Mouse (Mus musculus) megakaryocyte-erythroid progenitor cell, adult 5-6 weeks (primary cell): ENCODE results near the gene Arfgef2. TPM values are rescaled to one million over a fixed set of nuclear protein-coding genes. Genes with fewer than 3 reads are reported as not detected.

Experiments
- ATAC-seq: replicated peaks from 2 replicates; pipeline ENCODE4 v1.8.0; 2016; ENCODE audit warnings: mild to moderate bottlenecking, inconsistent platforms; ENCODE audit not compliant: severe bottlenecking, poor library complexity, low FRiP score, low TSS enrichment
- total RNA-seq, 2 experiments: library from RNA; stranded (forward) in 1 of 2; stranded (reverse) in 1 of 2; fragments of 200-1000, 215-1000 nt in 1 of 2; fragments of >200 nt in 1 of 2; fragmentation: Nextera tagmentation in 1 of 2; gene quantifications; 2 replicates each; pipeline ENCODE4 v1.2.3; 2014 to 2017

Gene Arfgef2
- total RNA-seq, 2 experiments from 2014 or later: 20.2 to 21.0 TPM

DNA sequence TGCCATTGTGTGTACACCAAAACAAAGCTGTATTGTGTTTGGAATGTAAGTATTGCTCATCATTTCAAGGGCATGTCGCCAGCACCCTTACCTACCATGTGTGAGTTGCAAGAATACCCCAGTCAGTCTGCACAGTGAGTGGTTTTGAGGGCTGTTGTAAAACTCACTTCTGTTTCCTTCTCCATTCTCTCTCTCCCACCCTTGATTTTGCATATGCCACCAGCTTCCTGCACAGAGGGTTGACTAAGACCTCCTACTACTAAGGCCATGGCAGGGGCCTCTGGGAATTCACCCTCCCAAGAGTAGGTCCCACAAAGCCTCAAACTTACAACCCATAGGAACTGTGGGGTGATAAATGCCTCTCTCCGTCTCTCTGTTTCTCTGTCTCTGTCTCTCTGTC lies 4.0 kb upstream of the Arfgef2 start:
- ATAC-seq: no peak

GRCm38 (mm10) chr2:166803298-166803697 lies 2.1 kb upstream of the Arfgef2 start:
- no peak for ATAC-seq

- ATAC-seq: peak; percentile 50
Measured at GRCm38 (mm10) chr2:166806173-166806705, 851 bp downstream of the Arfgef2 start.

GRCm38 (mm10) chr2:166806813-166807212 lies 1.4 kb downstream of the Arfgef2 start:
- no peak for ATAC-seq

- no peak for ATAC-seq
Measured at GRCm38 (mm10) chr2:166809499-166809898, 4.1 kb downstream of the Arfgef2 start.

- no peak for ATAC-seq
Measured at GRCm38 (mm10) chr2:166810821-166811220, 5.4 kb downstream of the Arfgef2 start.

- 0 out of 2 replicates have a peak, but pooled peaks have one; percentile 10 for ATAC-seq
Measured at GRCm38 (mm10) chr2:166818463-166819143, 13.2 kb downstream of the Arfgef2 start.

DNA sequence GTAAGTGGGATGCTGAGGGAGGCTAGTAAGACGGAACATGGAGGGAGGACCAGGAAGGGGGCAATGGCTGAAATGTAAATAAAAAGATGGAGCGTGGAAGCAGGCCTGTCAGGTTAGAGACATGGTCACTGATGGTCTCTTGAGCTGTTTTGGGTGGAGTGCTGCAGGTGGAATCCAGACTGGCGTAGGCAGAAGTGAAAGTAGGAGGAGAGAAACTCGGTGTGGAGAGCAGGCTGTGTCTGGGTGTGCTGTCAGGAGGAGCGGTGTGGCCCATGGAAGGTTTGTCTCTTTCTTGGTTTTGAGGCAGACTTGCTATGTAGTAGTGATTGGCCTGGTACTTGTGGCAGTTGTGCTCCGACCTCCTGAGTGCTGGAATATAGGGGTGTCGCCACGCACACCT lies 14.5 kb downstream of the Arfgef2 start:
- ATAC-seq: no peak

GRCm38 (mm10) chr2:166820844-166821243 lies 15.5 kb downstream of the Arfgef2 start:
- ATAC-seq: no peak

DNA sequence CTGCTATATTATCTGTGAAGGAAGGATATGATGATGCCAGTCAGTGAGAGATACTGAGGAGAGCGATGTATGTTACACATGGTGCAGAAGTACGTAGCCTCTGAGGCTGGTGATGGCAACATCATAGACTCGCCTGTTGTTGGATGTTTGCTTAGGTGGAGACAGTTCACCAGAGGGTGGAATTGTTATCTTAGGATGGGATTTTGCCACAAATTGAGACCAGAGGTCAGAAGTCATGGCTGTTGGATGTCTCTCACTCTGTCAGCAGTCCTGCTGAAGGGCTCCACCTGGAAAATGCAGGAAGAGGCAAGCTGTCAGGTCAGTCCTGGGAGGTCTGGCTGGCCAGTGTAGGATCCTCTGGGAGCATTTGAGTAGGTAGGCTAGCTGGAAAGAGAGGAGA lies 16.0 kb downstream of the Arfgef2 start:
- no peak for ATAC-seq

DNA sequence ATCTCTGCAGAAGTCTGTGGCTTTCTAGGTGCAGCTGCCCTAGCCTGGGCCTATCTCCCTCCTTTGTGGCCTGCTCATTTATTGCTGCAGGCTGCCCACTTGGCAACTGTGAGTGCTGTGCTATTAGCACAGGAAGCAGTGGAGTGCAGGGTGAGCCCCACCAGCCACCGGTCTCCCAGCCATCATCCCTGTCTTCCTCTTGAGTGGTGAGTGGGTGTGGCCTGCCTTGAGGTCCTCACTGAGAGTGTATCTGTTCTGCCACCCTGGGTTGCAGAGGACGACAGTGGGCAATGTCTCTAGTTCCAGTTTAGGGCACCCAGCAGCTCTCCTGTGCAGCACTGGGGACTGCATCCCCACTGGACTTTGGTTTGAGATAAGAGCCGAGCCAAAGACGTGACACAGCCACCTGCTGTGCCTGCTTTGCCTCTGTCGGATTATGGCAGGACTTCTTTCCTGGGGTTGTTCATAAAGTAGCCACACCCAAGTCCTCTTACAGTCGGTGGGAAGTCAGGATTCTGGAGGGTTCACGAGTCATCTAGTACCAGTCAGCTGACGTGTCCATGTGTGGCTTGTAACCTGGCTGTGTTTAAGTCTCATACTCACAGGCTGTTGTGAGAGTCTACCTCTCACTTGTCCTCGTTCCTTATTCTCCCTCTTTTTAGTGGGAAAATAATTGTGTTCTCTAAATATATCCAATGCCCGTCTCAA lies 16.9 kb downstream of the Arfgef2 start:
- ATAC-seq: peak; percentile 32; the same call in 1 of the 2 replicates

GRCm38 (mm10) chr2:166822901-166823300 lies 17.5 kb downstream of the Arfgef2 start:
- no peak for ATAC-seq

GRCm38 (mm10) chr2:166824386-166824785 lies 19.0 kb downstream of the Arfgef2 start:
- ATAC-seq: no peak

DNA sequence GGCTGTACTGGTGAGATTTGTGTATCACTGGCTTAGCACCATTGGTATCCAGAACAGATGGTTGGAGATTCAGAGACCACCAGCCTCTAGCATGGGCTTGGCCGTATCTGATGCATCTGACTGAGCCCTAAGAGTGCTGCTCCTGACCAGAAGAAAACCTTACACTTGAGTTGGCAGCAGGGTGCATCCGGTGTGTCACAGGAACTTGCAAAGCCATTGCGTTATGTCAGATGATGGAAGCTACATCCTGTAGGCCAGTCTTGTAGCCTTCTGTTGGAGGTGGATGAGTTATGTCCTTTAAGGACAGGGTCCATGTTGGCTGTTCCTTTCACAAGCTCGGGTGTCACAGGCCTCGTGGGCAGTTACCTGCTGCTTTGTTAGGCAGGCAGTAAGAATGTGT lies 19.6 kb downstream of the Arfgef2 start:
- ATAC-seq: no peak

DNA sequence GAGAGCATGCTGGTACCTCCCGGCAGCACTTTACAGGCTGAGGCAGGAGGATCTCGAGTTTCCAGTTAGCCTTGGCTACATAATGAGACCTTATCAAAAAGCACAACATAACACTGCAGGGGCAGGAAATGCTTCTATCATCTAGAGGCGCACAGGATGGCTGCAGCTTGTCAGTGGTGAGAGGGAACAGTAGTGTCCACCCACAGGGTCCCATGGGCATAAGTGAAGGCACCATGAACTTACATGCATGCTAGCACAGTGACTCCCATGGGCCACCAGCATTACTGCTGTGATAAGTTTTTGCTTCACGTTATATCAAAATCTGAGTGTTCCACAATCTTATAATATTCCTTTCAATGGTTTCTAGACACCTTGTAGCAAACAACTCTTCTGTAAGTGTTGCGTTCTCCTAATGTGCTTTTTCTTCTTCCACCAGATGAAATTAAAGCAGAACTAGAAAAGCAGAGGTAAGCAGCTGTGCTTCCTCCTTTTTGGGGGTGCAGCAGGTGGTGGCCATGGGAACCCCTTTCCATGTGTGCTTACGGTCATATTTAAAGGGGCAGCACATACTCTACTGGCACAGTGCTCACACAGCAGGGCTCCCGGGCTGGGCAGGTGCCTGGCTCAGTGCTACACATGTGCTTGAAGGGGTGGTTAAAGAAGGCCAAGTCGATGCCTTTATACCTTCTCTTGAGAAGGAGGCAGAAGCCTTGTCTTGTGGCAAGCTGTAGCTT lies 21.3 kb downstream of the Arfgef2 start:
- no peak for ATAC-seq

DNA sequence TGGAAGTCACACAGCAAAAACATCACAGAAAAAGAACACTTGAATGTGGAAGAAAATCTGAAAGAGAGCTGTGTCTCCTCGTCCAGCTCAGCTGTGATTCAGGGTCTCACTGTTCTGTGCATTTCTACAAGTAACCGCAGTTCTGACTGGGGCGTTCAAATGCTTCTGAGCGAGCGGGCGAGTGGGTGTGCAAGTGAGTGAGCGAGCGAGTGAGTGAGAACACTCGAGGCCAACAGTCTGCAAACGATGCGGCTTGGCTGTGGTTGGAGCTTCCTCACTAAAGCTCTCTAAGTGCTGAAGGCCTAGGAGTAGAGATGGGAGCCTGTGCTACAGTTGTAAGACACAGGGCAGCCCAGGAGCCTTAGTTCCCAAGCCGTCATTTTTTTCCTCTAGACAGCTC lies 22.9 kb downstream of the Arfgef2 start:
- ATAC-seq: no peak

- ATAC-seq: no peak
Measured at GRCm38 (mm10) chr2:166830350-166830749, 25.0 kb downstream of the Arfgef2 start.

DNA sequence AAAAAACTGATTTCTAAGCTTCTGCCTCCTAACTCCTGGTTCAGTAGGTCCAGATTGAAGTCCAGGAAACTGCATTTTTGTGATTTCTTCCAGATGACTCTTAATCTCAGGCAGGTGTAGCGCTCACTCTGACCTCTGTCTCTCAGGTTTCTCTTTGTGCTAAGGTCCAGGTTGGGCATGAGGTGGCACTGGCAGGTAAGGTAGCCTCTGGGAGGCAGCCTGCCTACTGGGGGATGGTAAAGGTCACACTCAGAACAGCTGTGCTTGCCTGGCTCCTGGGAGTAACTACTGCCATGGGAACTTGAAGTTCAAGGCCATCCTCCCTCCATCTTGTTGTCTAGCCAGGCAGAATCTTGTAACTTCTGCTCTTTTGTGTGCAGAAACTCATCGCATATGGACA lies 28.7 kb downstream of the Arfgef2 start:
- ATAC-seq: no peak

DNA sequence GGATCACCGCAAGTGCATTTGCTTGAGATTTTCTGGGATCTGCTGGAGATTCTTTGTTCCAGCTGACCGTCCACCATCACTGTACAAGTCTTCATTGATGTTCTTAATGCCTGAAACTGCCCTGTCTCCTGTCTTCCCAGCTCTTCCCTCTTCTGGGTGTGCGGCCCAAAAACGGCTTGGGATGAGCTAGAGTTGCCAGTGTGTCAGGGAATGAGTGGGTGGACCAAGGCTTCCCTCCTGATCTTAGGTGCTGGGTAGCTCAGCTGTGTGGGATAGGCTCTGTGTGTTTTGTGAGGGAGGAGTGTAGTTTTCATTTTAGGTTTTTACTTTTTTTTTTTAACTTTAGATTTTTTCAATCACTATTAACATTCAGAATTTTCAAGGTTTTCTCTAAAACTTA lies 29.4 kb downstream of the Arfgef2 start:
- no peak for ATAC-seq

GRCm38 (mm10) chr2:166835581-166835980 lies 30.2 kb downstream of the Arfgef2 start:
- no peak for ATAC-seq
